Mouse (Mus musculus): Measurements from ENCODE around the gene Adcy6. TPM values are rescaled to one million over a fixed set of nuclear protein-coding genes. Genes with fewer than 3 reads are reported as not detected.
A peak's percentile ranks its signal among the peaks of the same experiment; 100 is the strongest.

Gene Adcy6
- polyA plus RNA-seq, 1 experiment from 2014 or later = 10.2 TPM

DNA sequence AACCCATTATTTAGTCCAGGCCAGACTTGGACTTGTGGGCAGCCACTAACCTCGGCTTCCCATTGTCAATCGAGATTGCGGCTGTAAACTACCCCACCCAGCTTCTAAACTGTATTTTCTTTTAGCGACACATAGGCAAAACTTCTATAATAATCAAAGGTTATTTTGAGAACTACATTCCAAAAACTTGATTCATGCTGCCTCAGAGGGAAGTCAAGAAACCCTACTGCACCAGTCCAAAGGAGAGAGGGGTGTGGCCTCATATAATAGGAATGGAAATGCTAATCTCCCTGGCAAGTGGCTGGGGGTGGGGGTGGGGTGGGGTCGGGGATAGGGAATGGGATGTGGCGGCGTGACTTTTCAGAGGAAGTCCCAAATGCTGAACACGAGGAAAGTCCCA is 16.2 kb upstream of the Adcy6 start:
- peaks cover 94% of the 10 kb centered on the region for H3K27me3 ChIP-seq (replicated peaks)
- H3K9ac ChIP-seq = no peak overlapping the region
- no peak overlapping the region for H3K4me2 ChIP-seq
- no peak overlapping the region for H3K27ac ChIP-seq
- no peak overlapping the region for H3K4me3 ChIP-seq
- WGBS (ENCODE audit: insufficient replicate concordance) = 21% methylated on average over 8 of the region's 8 CpGs
- 0 out of 2 replicates have a peak, but pooled peaks cover 12% of the 10 kb centered on the region for H3K4me1 ChIP-seq
- H3K9me3 ChIP-seq (replicated peaks) = 0 out of 2 replicates have a peak, but pooled peaks cover 4% of the 10 kb centered on the region
- ATAC-seq = no peak
- no peaks in the 10 kb centered on the region for H3K36me3 ChIP-seq

- no peaks in the 10 kb centered on the region for H3K36me3 ChIP-seq
These were observed 13.5 kb upstream of the Adcy6 start for GRCm38 (mm10) chr15:98623361-98623821.

GRCm38 (mm10) chr15:98622721-98623120 is 12.8 kb upstream of the Adcy6 start:
- Histone ChIP-seq H3K4me3 (no peak overlapping the region), H3K4me1 (no peaks in the 10 kb centered on the region), H3K36me3 (no peaks in the 10 kb centered on the region), H3K4me2 (no peak overlapping the region), H3K9ac (no peak overlapping the region), H3K9me3 (replicated peaks) (0 out of 2 replicates have a peak, but pooled peaks cover 4% of the 10 kb centered on the region), H3K27me3 (replicated peaks) (peaks cover 91% of the 10 kb centered on the region), H3K27ac (no peak overlapping the region)
- ATAC-seq = no peak
- 24% methylated on average over 6 of the region's 6 CpGs for WGBS (ENCODE audit: insufficient replicate concordance)

More at GRCm38 (mm10) chr15:98623361-98623821, 13.5 kb upstream of the Adcy6 start:
- no peak overlapping the region for H3K4me3 ChIP-seq
- H3K9ac ChIP-seq = no peak overlapping the region
- 0 out of 2 replicates have a peak, but pooled peaks cover 2% of the 10 kb centered on the region for H3K4me1 ChIP-seq
- no peak overlapping the region for H3K4me2 ChIP-seq
- ATAC-seq = no peak; the same call in 1 of the 2 replicates
- no peak overlapping the region for H3K27ac ChIP-seq
- 0 out of 2 replicates have a peak, but pooled peaks cover 4% of the 10 kb centered on the region for H3K9me3 ChIP-seq (replicated peaks)
- peaks cover 93% of the 10 kb centered on the region for H3K27me3 ChIP-seq (replicated peaks)
- 36% methylated on average over 5 of the region's 5 CpGs for WGBS (ENCODE audit: insufficient replicate concordance)

DNA sequence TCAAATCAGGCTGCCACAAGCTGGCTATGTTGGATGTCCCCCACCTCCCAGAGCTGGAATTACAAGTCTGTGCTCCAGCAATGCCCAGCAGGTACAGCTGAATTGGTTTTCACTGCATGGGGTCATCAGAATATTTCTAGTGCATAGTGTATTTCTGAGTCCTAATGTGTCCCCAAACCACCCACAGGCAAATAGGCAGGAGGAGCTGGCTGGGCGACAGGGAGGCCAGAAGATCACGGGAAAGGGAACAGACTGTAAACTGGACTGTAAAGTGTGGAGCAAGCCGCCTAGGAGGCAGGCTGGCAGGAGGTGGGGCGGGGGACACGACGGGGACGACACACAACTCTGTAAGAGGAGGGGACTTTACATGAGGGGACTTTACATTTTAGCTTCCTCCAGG is 12.3 kb upstream of the Adcy6 start:
- no peak for ATAC-seq
- Histone ChIP-seq H3K4me1 (0 out of 2 replicates have a peak, but pooled peaks cover 3% of the 10 kb centered on the region), H3K9me3 (replicated peaks) (0 out of 2 replicates have a peak, but pooled peaks cover 4% of the 10 kb centered on the region), H3K27ac (no peak overlapping the region), H3K36me3 (no peaks in the 10 kb centered on the region), H3K9ac (no peak overlapping the region), H3K4me2 (no peak overlapping the region), H3K4me3 (no peak overlapping the region), H3K27me3 (replicated peaks) (peaks cover 85% of the 10 kb centered on the region)
- WGBS (ENCODE audit: insufficient replicate concordance) = 9% methylated on average over 7 of the region's 7 CpGs

DNA sequence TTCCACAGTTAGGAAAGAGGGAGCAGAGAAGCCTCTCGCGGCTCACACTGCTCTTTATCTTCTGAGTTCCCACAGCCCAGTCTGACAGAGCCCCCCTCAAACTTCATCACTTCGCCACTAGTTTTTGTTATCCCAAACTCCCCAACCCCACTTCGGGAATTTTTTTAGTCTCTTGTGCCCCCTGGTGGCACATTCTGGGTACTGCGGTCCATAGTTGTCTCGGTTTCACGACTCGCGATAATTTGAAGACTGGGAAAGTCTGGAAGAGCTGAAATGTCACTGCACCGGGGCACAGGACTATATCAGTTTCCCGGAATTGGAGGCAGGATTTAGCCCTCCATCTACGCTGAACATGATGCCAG is 7.3 kb upstream of the Adcy6 start:
- H3K27ac ChIP-seq = no peak overlapping the region
- WGBS (ENCODE audit: insufficient replicate concordance) = 2% methylated on average over 12 of the region's 12 CpGs
- H3K4me2 ChIP-seq = peak overlapping the region; percentile 49
- H3K9ac ChIP-seq = no peak overlapping the region
- no peaks in the 10 kb centered on the region for H3K36me3 ChIP-seq
- no peaks in the 10 kb centered on the region for H3K9me3 ChIP-seq (replicated peaks)
- ATAC-seq = peak; percentile 38; the same call in 1 of the 2 replicates
- peaks cover 48% of the 10 kb centered on the region for H3K27me3 ChIP-seq (replicated peaks)
- peaks cover 6% of the 10 kb centered on the region; the same call in 1 of the 2 replicates for H3K4me1 ChIP-seq
- no peak overlapping the region for H3K4me3 ChIP-seq

DNA sequence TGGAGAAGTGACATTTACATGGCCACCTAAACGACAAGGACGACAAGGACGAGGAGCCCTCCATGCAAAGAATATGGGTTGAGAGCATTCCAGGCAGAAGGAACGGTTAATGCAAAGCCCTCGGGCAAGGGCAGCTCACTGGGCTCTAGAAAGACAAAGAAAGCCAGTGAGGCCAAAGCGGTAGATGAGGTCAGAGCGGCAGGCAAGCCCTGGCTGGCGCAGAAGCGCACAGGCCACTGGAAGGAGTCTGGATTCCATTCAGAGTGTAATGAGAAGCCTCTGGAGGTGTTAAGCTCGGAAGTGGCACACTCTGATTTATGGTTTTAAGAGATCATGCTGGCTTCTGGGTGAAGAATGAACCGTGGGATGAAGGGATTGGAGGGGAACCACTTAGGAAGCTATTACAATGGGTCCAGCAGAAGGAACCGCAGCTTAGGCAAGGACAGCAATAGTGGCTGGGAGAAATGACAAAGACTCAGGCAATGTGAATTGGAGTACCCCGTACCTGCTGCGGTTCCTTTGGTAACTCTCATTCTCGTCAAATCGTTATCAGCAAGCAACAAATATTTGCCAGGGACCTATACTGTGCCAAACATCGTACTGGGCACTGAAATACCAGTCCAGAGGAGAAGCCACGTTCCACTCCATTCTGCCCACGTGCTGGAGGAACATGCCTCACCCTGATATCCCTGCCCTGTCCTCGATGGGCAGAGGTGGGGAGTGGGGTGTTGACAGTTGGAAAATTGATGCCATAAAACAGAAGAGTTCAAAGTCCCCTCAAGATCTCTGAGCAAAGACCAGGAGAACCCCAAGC is 6.7 kb upstream of the Adcy6 start:
- H3K36me3 ChIP-seq = no peaks in the 10 kb centered on the region
- peak; percentile 33; the same call in 1 of the 2 replicates for ATAC-seq
- peaks cover 44% of the 10 kb centered on the region for H3K27me3 ChIP-seq (replicated peaks)
- no peaks in the 10 kb centered on the region for H3K9me3 ChIP-seq (replicated peaks)
- no peak overlapping the region for H3K4me3 ChIP-seq
- peaks cover 6% of the 10 kb centered on the region; the same call in 1 of the 2 replicates for H3K4me1 ChIP-seq
- no peak overlapping the region for H3K27ac ChIP-seq
- peak overlapping the region; percentile 49 for H3K4me2 ChIP-seq
- H3K9ac ChIP-seq = no peak overlapping the region
- WGBS (ENCODE audit: insufficient replicate concordance) = 46% methylated on average over 20 of the region's 20 CpGs

DNA sequence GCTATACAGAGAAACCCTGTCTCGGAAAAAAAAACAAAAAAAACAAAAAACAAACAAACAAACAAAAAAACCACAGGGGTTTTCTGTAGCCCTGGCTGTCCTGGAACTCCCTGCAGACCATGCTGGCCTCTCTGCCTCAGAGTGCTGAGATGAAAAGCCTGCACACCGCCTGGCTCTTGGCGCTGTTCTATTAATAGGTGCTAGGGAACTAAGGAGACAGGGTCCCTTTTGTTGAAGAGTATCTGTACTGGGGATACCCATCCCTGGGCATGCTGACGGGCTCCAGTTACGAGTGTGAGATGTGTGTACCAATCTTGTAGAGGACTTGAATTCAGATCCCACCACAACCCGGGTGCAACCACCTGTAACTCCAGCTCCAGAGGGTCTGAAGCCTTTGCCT is 5.9 kb upstream of the Adcy6 start:
- 63% methylated on average over 6 of the region's 6 CpGs for WGBS (ENCODE audit: insufficient replicate concordance)
- ATAC-seq = no peak
- H3K27ac ChIP-seq = no peak overlapping the region
- no peaks in the 10 kb centered on the region for H3K36me3 ChIP-seq
- peaks cover 37% of the 10 kb centered on the region for H3K27me3 ChIP-seq (replicated peaks)
- H3K9me3 ChIP-seq (replicated peaks) = no peaks in the 10 kb centered on the region
- peaks cover 6% of the 10 kb centered on the region; the same call in 1 of the 2 replicates for H3K4me1 ChIP-seq
- no peak overlapping the region for H3K4me3 ChIP-seq
- no peak overlapping the region for H3K9ac ChIP-seq
- H3K4me2 ChIP-seq = no peak overlapping the region

DNA sequence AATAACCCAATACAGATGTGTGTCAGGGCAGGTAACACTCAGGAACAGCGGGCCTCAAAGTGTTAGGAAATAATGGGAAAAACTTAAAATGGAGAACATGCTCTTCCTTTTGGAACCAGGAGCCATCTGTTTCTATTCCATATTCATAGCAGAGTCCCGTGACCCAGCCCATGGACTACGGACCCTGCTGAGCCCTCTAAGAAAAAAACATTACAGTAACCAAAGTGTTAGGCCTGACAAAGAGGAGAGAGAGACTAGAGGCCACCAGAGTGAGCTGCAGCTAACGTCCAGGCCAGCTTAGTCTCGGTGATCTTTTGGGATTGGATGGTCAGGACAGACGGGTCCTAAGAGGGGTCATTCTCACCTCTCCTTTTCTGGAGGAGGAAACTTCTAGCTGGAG is 5.1 kb upstream of the Adcy6 start:
- Histone ChIP-seq H3K27me3 (replicated peaks) (peaks cover 34% of the 10 kb centered on the region), H3K36me3 (no peaks in the 10 kb centered on the region), H3K9me3 (replicated peaks) (no peaks in the 10 kb centered on the region), H3K4me2 (no peak overlapping the region), H3K27ac (no peak overlapping the region), H3K4me3 (no peak overlapping the region), H3K4me1 (peaks cover 12% of the 10 kb centered on the region), H3K9ac (no peak overlapping the region)
- no peak for ATAC-seq
- 69% methylated on average over 6 of the region's 6 CpGs for WGBS (ENCODE audit: insufficient replicate concordance)

DNA sequence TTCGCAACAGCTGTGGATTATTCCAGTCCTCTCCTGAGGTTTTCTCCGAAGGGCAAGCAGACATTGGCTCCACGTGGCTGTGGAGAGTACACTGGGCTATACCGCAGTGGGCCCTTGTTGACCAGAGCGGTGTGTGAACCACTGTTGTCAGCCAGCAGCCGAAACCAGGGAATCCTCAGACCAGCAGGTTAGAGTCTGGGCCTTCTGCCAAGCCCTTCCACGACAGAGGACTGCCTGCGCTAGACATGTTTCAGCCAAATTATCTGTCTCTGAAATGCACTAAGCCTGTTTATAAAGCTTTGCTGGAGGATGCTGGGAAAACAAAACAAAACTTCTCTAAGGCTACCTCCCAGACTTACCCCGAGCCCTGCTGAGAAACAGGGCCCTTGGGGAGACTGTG is 4.7 kb upstream of the Adcy6 start:
- Histone ChIP-seq H3K27ac (no peak overlapping the region), H3K9me3 (replicated peaks) (no peaks in the 10 kb centered on the region), H3K4me2 (no peak overlapping the region), H3K4me1 (peaks cover 16% of the 10 kb centered on the region), H3K9ac (no peak overlapping the region), H3K4me3 (no peak overlapping the region), H3K36me3 (no peaks in the 10 kb centered on the region), H3K27me3 (replicated peaks) (peaks cover 34% of the 10 kb centered on the region)
- ATAC-seq = no peak
- 72% methylated on average over 9 of the region's 9 CpGs for WGBS (ENCODE audit: insufficient replicate concordance)

- Histone ChIP-seq H3K4me3 (no peak overlapping the region), H3K27me3 (replicated peaks) (peaks cover 21% of the 10 kb centered on the region), H3K4me1 (peaks cover 34% of the 10 kb centered on the region), H3K4me2 (no peak overlapping the region), H3K9me3 (replicated peaks) (no peaks in the 10 kb centered on the region), H3K36me3 (no peaks in the 10 kb centered on the region), H3K9ac (no peak overlapping the region), H3K27ac (no peak overlapping the region)
- 84% methylated on average over 3 of the region's 3 CpGs for WGBS (ENCODE audit: insufficient replicate concordance)
- no peak for ATAC-seq
These were observed 2.4 kb upstream of the Adcy6 start for GRCm38 (mm10) chr15:98612229-98612628.

GRCm38 (mm10) chr15:98610131-98610633 is 306 bp upstream of the Adcy6 start:
- WGBS (ENCODE audit: insufficient replicate concordance) = 9% methylated on average over 12 of the region's 12 CpGs
- Histone ChIP-seq H3K9ac (peak overlapping the region; percentile 93), H3K4me3 (peak overlapping the region; percentile 80), H3K9me3 (replicated peaks) (no peaks in the 10 kb centered on the region), H3K27ac (peak overlapping the region; percentile 99), H3K4me1 (peaks cover 50% of the 10 kb centered on the region), H3K36me3 (peaks cover under 1% of the 10 kb centered on the region; the same call in 1 of the 2 replicates), H3K4me2 (peak overlapping the region; percentile 99), H3K27me3 (replicated peaks) (peaks cover 12% of the 10 kb centered on the region)
- ATAC-seq = no peak

DNA sequence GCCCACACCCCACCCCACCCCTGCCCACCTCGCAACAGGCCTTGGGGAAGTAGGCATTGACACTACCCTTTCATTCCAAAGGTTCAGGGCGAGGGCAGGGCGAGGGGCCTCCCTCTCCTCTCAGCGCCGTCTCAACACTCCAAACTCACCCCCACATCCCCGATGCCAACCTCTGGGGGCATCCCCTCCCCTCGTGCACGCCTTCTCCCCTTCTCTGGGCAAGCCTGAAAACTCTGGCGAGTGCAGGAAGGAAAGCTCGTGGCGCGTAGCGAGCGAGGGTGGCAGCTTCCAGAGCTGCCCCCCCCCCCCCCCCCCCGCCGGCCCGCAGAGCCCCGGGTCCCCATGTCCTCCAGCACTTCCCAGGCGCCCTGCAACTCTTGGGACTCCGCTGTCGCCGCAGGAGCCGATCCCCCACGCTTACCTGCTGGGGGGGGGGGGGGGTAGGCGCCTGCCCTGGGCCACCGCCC is 1.1 kb downstream of the Adcy6 start:
- Histone ChIP-seq H3K4me3 (peak overlapping the region; percentile 80), H3K36me3 (peaks cover 14% of the 10 kb centered on the region), H3K9ac (peak overlapping the region; percentile 93), H3K27ac (peak overlapping the region; percentile 99), H3K9me3 (replicated peaks) (no peaks in the 10 kb centered on the region), H3K27me3 (replicated peaks) (peaks cover 12% of the 10 kb centered on the region), H3K4me1 (peaks cover 64% of the 10 kb centered on the region), H3K4me2 (peak overlapping the region; percentile 99)
- 0% methylated on average over 5 of the region's 26 CpGs for WGBS (ENCODE audit: insufficient replicate concordance)
- 0 out of 2 replicates have a peak, but pooled peaks have one; percentile 11 for ATAC-seq
